ENCODE assay signal across 8 mouse cellular contexts in the genomic region with DNA sequence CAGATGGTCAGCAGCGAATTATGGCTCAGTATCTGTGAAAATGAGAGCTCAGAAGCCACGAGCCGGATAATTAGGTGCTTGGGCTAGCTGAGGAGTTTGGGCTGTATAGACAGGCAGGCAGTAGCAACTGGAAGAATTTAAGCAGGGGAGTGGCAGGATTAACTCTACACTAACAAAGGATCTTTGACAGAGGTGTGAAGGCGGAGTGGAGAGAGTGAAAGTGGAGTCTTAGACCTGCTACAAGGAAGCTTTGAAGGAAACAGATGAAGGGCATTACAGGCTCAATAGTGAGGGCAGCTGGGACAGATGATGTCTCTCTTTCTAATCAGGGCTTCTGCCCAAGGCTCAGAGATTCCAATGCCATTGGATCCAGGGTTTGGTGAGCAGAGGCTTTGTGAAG. TPM values are rescaled to one million over a fixed set of nuclear protein-coding genes. Genes with fewer than 3 reads are reported as not detected.
DNase-seq lines count a peak whose midpoint lies in the region; ATAC-seq and TF ChIP-seq lines count a peak whose summit lies in the region.

No protein-coding gene starts in this region.

- H3K36me3 ChIP-seq in hindbrain, embryonic 13.5 days: no peaks in the 10 kb centered on the region; the same call in 1 of the 2 replicates
- H3K36me3 ChIP-seq in hindbrain, postnatal 0 days (ENCODE audit: insufficient read depth, low read length): no peaks in the 10 kb centered on the region
- H3K36me3 ChIP-seq in embryonic facial prominence, embryonic 13.5 days: 0 out of 2 replicates have a peak, but pooled peaks cover 3% of the 10 kb centered on the region
- H3K36me3 ChIP-seq in limb, embryonic 15.5 days: no peaks in the 10 kb centered on the region

- no peak for TF ChIP-seq CTCF in hindbrain, postnatal 0 days (IDR thresholded peaks at IDR 0.05; ENCODE audit: low read depth)

- 65% methylated on average over 4 of the region's 4 CpGs for WGBS in hindbrain, embryonic 13.5 days
- 65% methylated on average over 4 of the region's 4 CpGs for WGBS in hindbrain, postnatal 0 days
- 41% methylated on average over 4 of the region's 4 CpGs for WGBS in embryonic facial prominence, embryonic 13.5 days
- 47% methylated on average over 4 of the region's 4 CpGs for WGBS in limb, embryonic 15.5 days

- no peak overlapping the region for H3K4me3 ChIP-seq in hindbrain, embryonic 13.5 days
- no peak overlapping the region for H3K4me3 ChIP-seq in hindbrain, postnatal 0 days (ENCODE audit: low read length)
- H3K4me3 ChIP-seq in embryonic facial prominence, embryonic 13.5 days: no peak overlapping the region
- no peak overlapping the region; the same call in 1 of the 2 replicates for H3K4me3 ChIP-seq in limb, embryonic 15.5 days

- ATAC-seq in hindbrain, embryonic 13.5 days (ENCODE audit: low FRiP score): no peak
- ATAC-seq in hindbrain, postnatal 0 days: no peak
- ATAC-seq in embryonic facial prominence, embryonic 13.5 days (ENCODE audit: insufficient number of reproducible peaks, insufficient read depth, low FRiP score, low TSS enrichment, low read depth): no peak
- ATAC-seq in limb, embryonic 15.5 days (ENCODE audit: insufficient number of reproducible peaks, low FRiP score, low TSS enrichment, low read depth): no peak

- no peak for DNase-seq in hindbrain, postnatal 0 days (ENCODE audit: low spot score)
- DNase-seq in ES-CJ7 (ENCODE audit: low read depth, low spot score): peak; percentile 51
- DNase-seq in ovary, postnatal 14 days (ENCODE audit: low spot score): no peak
- no peak for DNase-seq in gastrocnemius, adult 8-10 months (ENCODE audit: low spot score in 2 of 2)
- no peak for DNase-seq in right cerebral cortex, postnatal 14 days

- peaks cover 42% of the 10 kb centered on the region for H3K4me1 ChIP-seq in hindbrain, embryonic 13.5 days (replicated peaks)
- peaks cover 10% of the 10 kb centered on the region for H3K4me1 ChIP-seq in hindbrain, postnatal 0 days (ENCODE audit: insufficient read depth, low read length)
- H3K4me1 ChIP-seq in embryonic facial prominence, embryonic 13.5 days: peaks cover 38% of the 10 kb centered on the region
- peaks cover 35% of the 10 kb centered on the region for H3K4me1 ChIP-seq in limb, embryonic 15.5 days

- H3K27me3 ChIP-seq in hindbrain, embryonic 13.5 days: no peaks in the 10 kb centered on the region
- H3K27me3 ChIP-seq in hindbrain, postnatal 0 days (ENCODE audit: insufficient read depth, low read length): no peaks in the 10 kb centered on the region
- H3K27me3 ChIP-seq in embryonic facial prominence, embryonic 13.5 days: no peaks in the 10 kb centered on the region
- no peaks in the 10 kb centered on the region for H3K27me3 ChIP-seq in limb, embryonic 15.5 days

- H3K9ac ChIP-seq in hindbrain, embryonic 13.5 days: 0 out of 2 replicates have a peak overlapping the region, but pooled peaks have one; percentile 35
- H3K9ac ChIP-seq in hindbrain, postnatal 0 days (replicated peaks; ENCODE audit: low read length): no peak overlapping the region
- 0 out of 2 replicates have a peak overlapping the region, but pooled peaks have one; percentile 27 for H3K9ac ChIP-seq in embryonic facial prominence, embryonic 13.5 days
- no peak overlapping the region for H3K9ac ChIP-seq in limb, embryonic 15.5 days

- no peaks in the 10 kb centered on the region for H3K9me3 ChIP-seq in hindbrain, embryonic 13.5 days
- no peaks in the 10 kb centered on the region for H3K9me3 ChIP-seq in hindbrain, postnatal 0 days (ENCODE audit: low read length)
- H3K9me3 ChIP-seq in embryonic facial prominence, embryonic 13.5 days: no peaks in the 10 kb centered on the region
- H3K9me3 ChIP-seq in limb, embryonic 15.5 days: no peaks in the 10 kb centered on the region

- H3K4me2 ChIP-seq in hindbrain, embryonic 13.5 days: peak overlapping the region; percentile 94; the same call in 1 of the 2 replicates
- H3K4me2 ChIP-seq in hindbrain, postnatal 0 days (ENCODE audit: low read depth, low read length): no peak overlapping the region
- peak overlapping the region; percentile 78 for H3K4me2 ChIP-seq in embryonic facial prominence, embryonic 13.5 days
- peak overlapping the region; percentile 61; the same call in 1 of the 2 replicates for H3K4me2 ChIP-seq in limb, embryonic 15.5 days

- no peak overlapping the region for H3K27ac ChIP-seq in hindbrain, embryonic 13.5 days
- H3K27ac ChIP-seq in hindbrain, postnatal 0 days: no peak overlapping the region
- peak overlapping the region; percentile 92; the same call in 1 of the 2 replicates for H3K27ac ChIP-seq in embryonic facial prominence, embryonic 13.5 days
- peak overlapping the region; percentile 84; the same call in 1 of the 2 replicates for H3K27ac ChIP-seq in limb, embryonic 15.5 days

RNA-seq across cellular contexts. Expression of a gene that starts 1.1 kb away (rescaled TPM):
- 2.0 and 2.2 TPM in 2 replicates for polyA plus RNA-seq in hindbrain, embryonic 13.5 days (2015; fragmentation: Nextera tagmentation; extraction: Ambion mirVana)
- total RNA-seq in hindbrain, postnatal 0 days (2014; rRNA removed): 0.68 and 0.79 TPM in 2 replicates
- polyA plus RNA-seq in hindbrain, postnatal 0 days (2015; fragmentation: Nextera tagmentation; extraction: Ambion mirVana): 1.4 and 2.0 TPM in 2 replicates
- polyA plus RNA-seq in embryonic facial prominence, embryonic 13.5 days (2015; fragmentation: Nextera tagmentation; extraction: Ambion mirVana): 2.9 and 3.7 TPM in 2 replicates
- polyA plus RNA-seq in limb, embryonic 15.5 days (2015; fragmentation: Nextera tagmentation; extraction: Ambion mirVana): 3.6 and 3.9 TPM in 2 replicates
- 1 to 10 TPM; 2.0 to 3.3 (median 2.6) TPM for total RNA-seq in gastrocnemius, adult 8-10 months (2022)

RNA-seq across cellular contexts. Expression of a gene that starts 1.2 kb away (rescaled TPM):
- polyA plus RNA-seq in hindbrain, embryonic 13.5 days (2015; fragmentation: Nextera tagmentation; extraction: Ambion mirVana): 103 and 107 TPM in 2 replicates
- total RNA-seq in hindbrain, postnatal 0 days (2014; rRNA removed): 104 and 115 TPM in 2 replicates
- polyA plus RNA-seq in hindbrain, postnatal 0 days (2015; fragmentation: Nextera tagmentation; extraction: Ambion mirVana): 104 and 108 TPM in 2 replicates
- polyA plus RNA-seq in embryonic facial prominence, embryonic 13.5 days (2015; fragmentation: Nextera tagmentation; extraction: Ambion mirVana): 108 and 109 TPM in 2 replicates
- 96.0 and 108 TPM in 2 replicates for polyA plus RNA-seq in limb, embryonic 15.5 days (2015; fragmentation: Nextera tagmentation; extraction: Ambion mirVana)
- total RNA-seq in gastrocnemius, adult 8-10 months (2022): 100 to 1,000 TPM; 236 to 267 (median 263) TPM

RNA-seq across cellular contexts. Expression of a gene that starts 41.6 kb away (rescaled TPM):
- polyA plus RNA-seq in hindbrain, embryonic 13.5 days (2015; fragmentation: Nextera tagmentation; extraction: Ambion mirVana): 23.3 and 24.1 TPM in 2 replicates
- 42.0 TPM in 2 replicates for total RNA-seq in hindbrain, postnatal 0 days (2014; rRNA removed)
- 29.3 and 30.8 TPM in 2 replicates for polyA plus RNA-seq in hindbrain, postnatal 0 days (2015; fragmentation: Nextera tagmentation; extraction: Ambion mirVana)
- 0.78 and 1.1 TPM in 2 replicates for polyA plus RNA-seq in embryonic facial prominence, embryonic 13.5 days (2015; fragmentation: Nextera tagmentation; extraction: Ambion mirVana)
- polyA plus RNA-seq in limb, embryonic 15.5 days (2015; fragmentation: Nextera tagmentation; extraction: Ambion mirVana): 0.53 and 0.88 TPM in 2 replicates
- under 1 TPM; 0.31 to 0.46 (median 0.32) TPM for total RNA-seq in gastrocnemius, adult 8-10 months (2022)

Comparison
In these comparisons a context has a peak if more than half of its experiments do, and no peak if none do; other contexts are left out.
1. H3K9ac ChIP-seq: peak in hindbrain, embryonic 13.5 days (single experiment) and embryonic facial prominence, embryonic 13.5 days (single experiment); none in hindbrain, postnatal 0 days (single experiment) and limb, embryonic 15.5 days (single experiment).
2. H3K27ac ChIP-seq: peak in embryonic facial prominence, embryonic 13.5 days (single experiment) and limb, embryonic 15.5 days (single experiment); none in hindbrain, embryonic 13.5 days (single experiment) and hindbrain, postnatal 0 days (single experiment).
3. RNA of a gene that starts 41.6 kb away (polyA plus RNA-seq): 29.3 to 30.8 TPM in hindbrain, postnatal 0 days and 23.3 to 24.1 TPM in hindbrain, embryonic 13.5 days; 0.78 to 1.1 TPM in embryonic facial prominence, embryonic 13.5 days and 0.53 to 0.88 TPM in limb, embryonic 15.5 days; every median in the first group is over 10 times any median in the second.